In the genomic region with DNA sequence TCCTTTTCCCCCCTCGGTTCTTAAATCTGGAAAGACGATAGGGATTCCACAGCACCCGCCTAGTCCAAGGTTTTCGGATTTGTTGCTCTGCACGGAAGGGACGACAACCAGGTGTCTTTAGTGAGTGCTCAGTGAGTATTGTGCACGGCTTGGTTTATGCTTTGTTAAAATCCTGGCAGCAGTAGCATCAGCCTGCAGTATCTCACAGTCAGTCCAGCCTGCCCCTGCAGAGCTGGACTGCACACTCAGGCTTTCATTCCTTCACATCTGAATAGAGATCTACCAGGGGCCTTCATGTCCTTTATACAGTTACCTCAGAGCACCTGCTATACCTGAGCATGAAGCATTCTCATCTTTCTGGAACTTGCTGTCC, we compare ENCODE assay signal across 8 mouse cellular contexts. TPM values are rescaled to one million over a fixed set of nuclear protein-coding genes. Genes with fewer than 3 reads are reported as not detected.
A peak's percentile ranks its signal among the peaks of the same experiment; 100 is the strongest.
DNase-seq lines count a peak whose midpoint lies in the region; ATAC-seq and TF ChIP-seq lines count a peak whose summit lies in the region.

No protein-coding gene starts in this region.

- no peak for DNase-seq in cerebellum, adult 11 months
- no peak for DNase-seq in testis, postnatal 10 days (ENCODE audit: low spot score)
- DNase-seq in liver, embryonic 14.5 days (ENCODE audit: low read depth in 3 of 3, low spot score in 3 of 3) = no peak
- DNase-seq in embryo, embryonic 10 days (ENCODE audit: low spot score) = no peak
- DNase-seq in cerebellum, postnatal 25 days = no peak
- no peak for DNase-seq in adrenal gland, postnatal 10 days

- WGBS in liver, embryonic 14.5 days (ENCODE audit: insufficient replicate concordance) = under 1% methylated on average over 7 of the region's 7 CpGs

- no peak for TF ChIP-seq EP300 in liver, embryonic 14.5 days (IDR thresholded peaks at IDR 0.05; ENCODE audit: low read depth)

- H3K27ac ChIP-seq in testis, adult 2 months (ENCODE audit: control insufficient read depth, insufficient read depth, low read depth, low read length) = peak overlapping the region; percentile 73
- H3K27ac ChIP-seq in liver, embryonic 14.5 days = no peak overlapping the region

- H3K27me3 ChIP-seq in testis, adult 2 months (ENCODE audit: control insufficient read depth, insufficient read depth, low read length) = no peaks in the 10 kb centered on the region
- H3K27me3 ChIP-seq in liver, embryonic 14.5 days (ENCODE audit: control insufficient read depth, insufficient read depth, low read length) = no peaks in the 10 kb centered on the region

- TF ChIP-seq CTCF in testis, adult 2 months (IDR thresholded peaks at IDR 0.05; ENCODE audit: control insufficient read depth, insufficient read depth, insufficient replicate concordance, low read depth, low read length) = no peak
- TF ChIP-seq CTCF in liver, embryonic 14.5 days (IDR thresholded peaks at IDR 0.05; ENCODE audit: low read depth) = no peak

- H3K9me3 ChIP-seq in liver, embryonic 14.5 days (ENCODE audit: control insufficient read depth, low read length) = no peaks in the 10 kb centered on the region

- peak overlapping the region; percentile 73 for H3K9ac ChIP-seq in liver, embryonic 14.5 days (replicated peaks)

- peak; percentile 57 for ATAC-seq in cerebellum, adult (ENCODE audit: insufficient number of reproducible peaks, low FRiP score, low TSS enrichment)
- peak; percentile 51 for ATAC-seq in liver, embryonic 14.5 days (ENCODE audit: insufficient read depth)

- peak overlapping the region; percentile 87 for H3K4me2 ChIP-seq in liver, embryonic 14.5 days (ENCODE audit: low read depth)

- H3K4me1 ChIP-seq in testis, adult 2 months (ENCODE audit: control insufficient read depth, insufficient read depth, low read length) = peaks cover 6% of the 10 kb centered on the region
- H3K4me1 ChIP-seq in liver, embryonic 14.5 days (replicated peaks; ENCODE audit: control insufficient read depth in 2 of 2, insufficient read depth in 2 of 2, low read length in 1 of 2) = peaks cover 3 to 9% of the 10 kb centered on the region in 2 experiments; a peak in 1 of 4 replicates

- no peaks in the 10 kb centered on the region for H3K36me3 ChIP-seq in testis, adult 2 months (ENCODE audit: control insufficient read depth, insufficient read depth, low read length)
- no peaks in the 10 kb centered on the region for H3K36me3 ChIP-seq in liver, embryonic 14.5 days (replicated peaks; ENCODE audit: control insufficient read depth, insufficient read depth, low read depth)

- H3K4me3 ChIP-seq in testis, adult 2 months (ENCODE audit: control insufficient read depth, low read depth, low read length) = peak overlapping the region; percentile 94
- peak overlapping the region; percentile 79 to 95 for H3K4me3 ChIP-seq in liver, embryonic 14.5 days (ENCODE audit: insufficient read depth in 1 of 2, low read depth in 2 of 2, low read length in 2 of 2)

- TF ChIP-seq POLR2A in testis, adult 2 months (IDR thresholded peaks at IDR 0.05; ENCODE audit: control insufficient read depth, low read depth, low read length) = no peak

RNA-seq across cellular contexts. Expression of gene Ppt1, which starts 0.3 kb away (rescaled TPM):
- 84.2 and 122 TPM in 2 replicates for polyA plus RNA-seq in testis, adult 2 months (2012; rRNA removed)
- 6.9 and 10.4 TPM in 2 replicates for polyA plus RNA-seq in liver, embryonic 14.5 days (2012; rRNA removed)
- polyA plus RNA-seq in liver, embryonic 14.5 days (2014; fragmentation: Nextera tagmentation; extraction: Ambion mirVana) = 17.6 and 17.9 TPM in 2 replicates
- 10 to 100 TPM; 45.9 to 54.5 TPM for total RNA-seq in adrenal gland, postnatal 10 days (2021)

RNA-seq across cellular contexts. Expression of gene Cap1, which starts 49.5 kb away (rescaled TPM):
- polyA plus RNA-seq in testis, adult 2 months (2012; rRNA removed) = 47.0 and 62.4 TPM in 2 replicates
- 24.2 and 28.3 TPM in 2 replicates for polyA plus RNA-seq in liver, embryonic 14.5 days (2012; rRNA removed)
- polyA plus RNA-seq in liver, embryonic 14.5 days (2014; fragmentation: Nextera tagmentation; extraction: Ambion mirVana) = 26.8 and 27.3 TPM in 2 replicates
- 100 to 1,000 TPM; 128 TPM for total RNA-seq in adrenal gland, postnatal 10 days (2021)
